In the genomic region with DNA sequence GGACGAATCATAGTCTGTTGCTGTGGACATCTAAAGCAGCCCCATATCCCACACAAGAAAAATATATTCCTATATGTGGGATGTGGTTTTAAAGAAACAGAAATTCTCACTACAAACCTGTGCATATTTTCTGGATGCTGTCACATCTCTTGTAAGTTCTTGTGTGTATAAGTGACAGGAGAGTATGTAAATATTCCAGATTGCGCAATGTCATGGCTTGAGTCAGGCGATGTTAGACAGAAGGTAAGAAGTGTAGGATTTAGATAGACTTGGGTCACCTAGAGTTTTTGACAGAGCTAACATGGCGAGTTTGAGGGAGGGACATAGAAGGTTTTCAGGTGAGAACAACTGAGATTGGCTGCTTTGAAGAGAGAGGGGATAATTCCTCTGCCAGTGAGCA, we compare ENCODE assay signal across 23 mouse cellular contexts.
DNase-seq lines count a peak whose midpoint lies in the region; TF ChIP-seq lines count a peak whose summit lies in the region.
"Had no signal": no experiment of that assay in that cellular context is flagged by ENCODE, and none has a peak within 500 bp of the region (broad histone marks: within the 10 kb centered on the region; RNA-seq: fewer than 3 reads in every experiment).

No protein-coding gene starts in this region.

- no peak for TF ChIP-seq CTCF in testis, adult 2 months (IDR thresholded peaks at IDR 0.05; ENCODE audit: control insufficient read depth, insufficient read depth, insufficient replicate concordance, low read depth, low read length)
- no peak for TF ChIP-seq CTCF in C2C12 (IDR thresholded peaks at IDR 0.05; ENCODE audit: control insufficient read depth, insufficient read depth, insufficient read length)

- H3K4me2 ChIP-seq in myocyte (ENCODE audit: low read depth), result no peak overlapping the region
- H3K4me2 ChIP-seq: embryonic facial prominence, embryonic 13.5 days; embryonic facial prominence, embryonic 15.5 days; forebrain, embryonic 12.5 days had no signal

- H3K79me2 ChIP-seq in C2C12 (ENCODE audit: control insufficient read depth, insufficient read depth), result no peaks in the 10 kb centered on the region
- H3K79me2 ChIP-seq in myocyte (ENCODE audit: control insufficient read depth, insufficient read depth), result no peaks in the 10 kb centered on the region

- H3K79me3 ChIP-seq in C2C12 (ENCODE audit: low read depth), result no peaks in the 10 kb centered on the region

- H3K4me3 ChIP-seq in testis, adult 2 months (ENCODE audit: control insufficient read depth, low read depth, low read length), result peak overlapping the region; percentile 33; the same call in 1 of the 2 replicates
- H3K4me3 ChIP-seq in C2C12 (ENCODE audit: insufficient read depth, poor library complexity, severe bottlenecking), result no peak overlapping the region
- no peak overlapping the region for H3K4me3 ChIP-seq in myocyte
- H3K4me3 ChIP-seq: embryonic facial prominence, embryonic 13.5 days; embryonic facial prominence, embryonic 15.5 days; erythroblast, embryonic 14.5 days; forebrain, embryonic 10.5 days; forebrain, embryonic 12.5 days had no signal

- H3K36me3 ChIP-seq in testis, adult 2 months (ENCODE audit: control insufficient read depth, insufficient read depth, low read length), result no peaks in the 10 kb centered on the region
- H3K36me3 ChIP-seq in C2C12 (ENCODE audit: control insufficient read depth, insufficient read depth) (no peaks in the 10 kb centered on the region), myocyte (ENCODE audit: control insufficient read depth, insufficient read depth) (no peaks in the 10 kb centered on the region)
- H3K36me3 ChIP-seq: embryonic facial prominence, embryonic 13.5 days; embryonic facial prominence, embryonic 15.5 days; forebrain, embryonic 10.5 days; forebrain, embryonic 12.5 days had no signal

- H3K4me1 ChIP-seq in testis, adult 2 months (ENCODE audit: control insufficient read depth, insufficient read depth, low read length), result no peaks in the 10 kb centered on the region
- H3K4me1 ChIP-seq: embryonic facial prominence, embryonic 13.5 days; embryonic facial prominence, embryonic 15.5 days had no signal

- TF ChIP-seq POLR2A in testis, adult 2 months (IDR thresholded peaks at IDR 0.05; ENCODE audit: control insufficient read depth, low read depth, low read length), result no peak
- TF ChIP-seq POLR2A in myocyte (IDR thresholded peaks at IDR 0.05; ENCODE audit: insufficient read length, low read depth), result no peak

- DNase-seq in lung, postnatal 36 days, result peak; percentile 14
- DNase-seq in lung, postnatal 14 days, result no peak
- no peak for DNase-seq in testis, postnatal 10 days (ENCODE audit: low spot score)
- no peak for DNase-seq in frontal cortex, postnatal 14 days (ENCODE audit: low spot score in 2 of 2)
- DNase-seq in kidney, adult 18-20 months, result no peak
- DNase-seq: adrenal gland, postnatal 10 days; adrenal gland, postnatal 25 days; B cell, adult 2 months; cerebellum, adult 11 months; cerebellum, adult 18-20 months; cerebellum, adult 8-10 months; cerebellum, adult 9-11 months; cerebellum, postnatal 14 days; cerebellum, postnatal 36 days; embryo, embryonic 11 days had no signal

- H3ac ChIP-seq in C2C12 (ENCODE audit: control insufficient read depth, insufficient read length, low read depth) (no peak overlapping the region), myocyte (ENCODE audit: control insufficient read depth, insufficient read length) (no peak overlapping the region)

- no peaks in the 10 kb centered on the region for H3K27me3 ChIP-seq in testis, adult 2 months (ENCODE audit: control insufficient read depth, insufficient read depth, low read length)
- H3K27me3 ChIP-seq in C2C12 (ENCODE audit: control insufficient read depth, insufficient read depth, insufficient read length) (peaks cover 4% of the 10 kb centered on the region), myocyte (ENCODE audit: control insufficient read depth, insufficient read depth, insufficient read length) (no peaks in the 10 kb centered on the region)
- H3K27me3 ChIP-seq: embryonic facial prominence, embryonic 13.5 days; embryonic facial prominence, embryonic 15.5 days; forebrain, embryonic 12.5 days had no signal

- no peak overlapping the region for H3K27ac ChIP-seq in testis, adult 2 months (ENCODE audit: control insufficient read depth, insufficient read depth, low read depth, low read length)
- H3K27ac ChIP-seq: embryonic facial prominence, embryonic 13.5 days; embryonic facial prominence, embryonic 15.5 days; forebrain, embryonic 10.5 days had no signal

TF ChIP-seq in C2C12, 6 proteins besides CTCF, POLR2A, EP300 and RAD21:
- TF ChIP-seq CEBPB (IDR thresholded peaks at IDR 0.05; ENCODE audit: low read depth) (peak; percentile 84), USF1 (IDR thresholded peaks at IDR 0.05; ENCODE audit: low read depth) (no peak)
TF ChIP-seq in C2C12: peak in this region for 1.

TF ChIP-seq in myocyte, 11 proteins besides CTCF, POLR2A, EP300 and RAD21:
- no peak for TF ChIP-seq TCF3 (IDR thresholded peaks at IDR 0.05; ENCODE audit: insufficient read length, low read depth)
- TF ChIP-seq CEBPB (IDR thresholded peaks at IDR 0.05; ENCODE audit: insufficient read depth, poor library complexity, severe bottlenecking), result peak; percentile 73
